Mouse (Mus musculus) megakaryocyte progenitor cell, adult 5-6 weeks (primary cell): ENCODE results near the gene Diaph3. TPM values are rescaled to one million over a fixed set of nuclear protein-coding genes. Genes with fewer than 3 reads are reported as not detected.

Experiments
- ATAC-seq: replicated peaks from 2 replicates; pipeline ENCODE4 v1.8.0; 2016; ENCODE audit warnings: mild to moderate bottlenecking, moderate TSS enrichment, inconsistent platforms; ENCODE audit not compliant: poor library complexity
- total RNA-seq, 2 experiments: library from RNA; stranded (forward) in 1 of 2; stranded (reverse) in 1 of 2; fragments of 157-497, 149-512 nt in 1 of 2; fragments of 200-1000 nt in 1 of 2; gene quantifications; 2 replicates each; pipeline versions ENCODE4 v1.2.3 to v1.2.4; 2015 to 2017

Gene Diaph3
- total RNA-seq, 2 experiments from 2014 or later = 46.1 to 60.1 TPM

DNA sequence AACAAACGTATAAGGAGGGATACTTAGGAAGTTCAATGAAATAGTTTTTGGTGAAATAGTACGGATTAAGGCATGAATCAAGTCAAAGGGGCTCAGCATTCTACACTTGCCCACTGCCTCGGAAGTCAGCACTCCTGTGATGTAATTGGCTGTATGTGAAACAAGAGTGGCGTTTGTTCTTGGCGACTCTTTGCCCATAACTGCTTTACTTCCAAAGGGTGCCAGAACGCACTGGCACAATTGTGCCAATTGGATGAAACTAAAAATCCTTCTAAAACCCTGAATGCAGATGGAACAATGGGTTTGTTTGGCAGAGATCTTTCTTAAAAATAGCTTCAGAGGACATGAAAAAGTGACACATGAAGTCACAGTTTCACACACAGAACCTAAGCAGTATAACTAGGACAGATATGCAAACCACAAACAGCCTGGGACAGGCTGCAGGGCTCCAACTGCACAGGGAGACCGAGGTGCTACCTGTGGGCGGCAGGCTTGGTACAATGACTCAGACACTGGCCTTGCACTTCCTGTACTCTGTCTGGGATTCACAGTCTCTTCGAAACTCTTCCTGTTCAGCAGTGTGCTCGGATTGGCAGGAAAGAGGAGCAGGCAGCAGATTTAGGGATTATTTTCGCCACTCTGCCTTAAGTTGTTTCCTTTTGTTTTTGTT, 279.6 kb downstream of the Diaph3 start:
- 0 out of 2 replicates have a peak, but pooled peaks have one; percentile 26 for ATAC-seq

DNA sequence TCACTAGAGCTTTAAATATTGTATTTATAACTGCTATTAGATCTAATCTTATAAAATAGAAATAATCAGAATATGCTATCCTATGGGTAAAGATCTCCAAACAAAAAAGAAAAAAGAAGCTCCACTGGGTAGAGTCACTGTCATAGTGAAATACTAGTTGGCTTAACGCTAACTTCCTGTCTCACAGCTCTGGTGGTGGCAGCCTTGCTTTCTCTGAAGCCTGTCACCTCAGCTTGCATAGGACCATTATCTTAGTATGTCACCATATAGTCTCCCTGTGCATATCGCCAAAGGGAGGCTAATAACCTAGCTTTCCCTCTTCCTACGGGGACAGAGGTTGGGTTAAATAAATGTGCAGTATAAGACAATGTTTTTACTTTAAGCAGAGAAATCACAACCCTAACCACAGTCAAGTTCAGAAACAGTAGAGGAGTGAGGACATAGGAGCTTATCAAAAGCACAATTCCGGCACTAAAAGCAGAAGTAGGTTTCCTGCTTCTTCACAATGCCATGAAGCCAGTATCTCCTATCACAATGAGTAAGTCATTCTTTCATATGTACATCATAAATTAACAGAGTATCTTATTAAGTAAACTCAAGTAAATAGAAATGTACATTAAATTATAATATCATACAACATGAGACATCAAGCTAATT, 293.8 kb downstream of the Diaph3 start:
- peak; percentile 85 for ATAC-seq

DNA sequence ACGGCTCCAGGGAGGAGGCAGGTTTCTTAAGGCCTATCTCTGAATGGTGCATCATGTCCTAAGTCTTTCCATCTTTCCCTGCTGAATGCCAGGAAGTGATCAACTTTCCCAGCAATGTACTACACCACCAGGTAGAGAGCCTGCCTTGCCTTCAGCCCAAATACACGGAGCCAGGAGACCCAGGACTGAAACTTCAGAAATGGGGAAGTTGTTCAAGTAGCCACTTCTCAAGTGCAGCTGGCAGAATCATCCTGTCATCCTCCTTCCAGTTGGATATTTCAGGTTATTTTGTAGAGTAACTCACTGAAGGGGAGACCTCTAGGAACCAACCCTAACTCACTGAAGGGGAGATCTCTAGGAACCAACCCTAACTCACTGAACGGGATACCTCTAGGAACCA, 297.0 kb downstream of the Diaph3 start:
- peak; percentile 60 for ATAC-seq

DNA sequence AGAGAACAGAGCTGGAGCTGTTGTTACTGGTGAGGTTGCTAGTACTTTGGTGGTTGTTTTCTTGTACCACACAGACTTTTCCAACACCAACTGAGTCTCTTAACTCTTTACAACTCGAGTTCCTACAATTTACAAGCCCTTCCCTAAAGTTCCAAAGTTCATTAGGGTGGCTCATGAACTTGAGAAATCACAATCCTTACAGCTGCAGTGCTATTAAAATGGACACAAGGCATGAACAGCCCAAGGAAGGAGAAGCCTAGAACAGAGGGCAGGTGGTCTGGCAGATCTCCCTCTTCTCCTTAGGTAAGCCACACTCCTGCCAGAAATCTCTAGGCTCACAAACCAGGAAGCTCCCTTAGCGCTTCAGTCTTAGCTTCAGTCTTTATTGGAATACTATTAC, 303.4 kb downstream of the Diaph3 start:
- no peak for ATAC-seq

DNA sequence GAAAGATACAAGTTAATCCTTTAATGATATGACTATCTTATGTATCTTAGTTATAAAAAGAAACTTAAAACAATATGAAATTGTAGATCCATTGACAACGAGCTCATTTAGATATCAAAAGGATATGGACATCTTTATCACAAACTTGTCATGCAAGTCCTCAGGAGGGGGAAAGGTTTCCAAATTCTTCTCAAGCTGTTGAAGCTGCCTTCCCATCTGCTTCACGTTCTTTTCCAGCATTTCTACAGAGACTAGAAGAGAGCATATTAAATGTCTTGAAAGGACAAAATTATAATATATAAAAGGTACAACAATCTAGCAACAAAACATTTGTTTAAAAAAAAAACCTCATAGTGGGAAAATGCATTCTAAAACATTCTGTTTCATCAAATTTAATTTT, 306.2 kb downstream of the Diaph3 start:
- no peak for ATAC-seq

DNA sequence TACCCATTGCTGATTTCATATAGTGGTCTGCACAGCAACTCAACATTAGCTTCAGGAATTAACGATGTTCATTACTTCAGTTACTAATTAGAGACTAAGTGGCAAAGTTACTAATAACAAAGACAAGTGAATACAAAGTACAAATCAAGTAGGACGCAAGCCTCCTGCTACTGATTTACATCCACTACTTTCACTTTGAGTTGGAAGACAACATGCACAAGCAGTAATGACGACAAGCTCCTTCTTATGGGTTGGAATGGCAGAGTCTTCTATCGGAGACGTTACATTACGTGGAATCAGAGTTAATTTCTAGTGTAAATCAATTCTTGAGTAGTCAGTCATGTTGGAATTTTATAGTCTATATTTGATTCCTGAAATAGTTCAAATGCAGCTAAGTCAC, 306.8 kb downstream of the Diaph3 start:
- no peak for ATAC-seq

DNA sequence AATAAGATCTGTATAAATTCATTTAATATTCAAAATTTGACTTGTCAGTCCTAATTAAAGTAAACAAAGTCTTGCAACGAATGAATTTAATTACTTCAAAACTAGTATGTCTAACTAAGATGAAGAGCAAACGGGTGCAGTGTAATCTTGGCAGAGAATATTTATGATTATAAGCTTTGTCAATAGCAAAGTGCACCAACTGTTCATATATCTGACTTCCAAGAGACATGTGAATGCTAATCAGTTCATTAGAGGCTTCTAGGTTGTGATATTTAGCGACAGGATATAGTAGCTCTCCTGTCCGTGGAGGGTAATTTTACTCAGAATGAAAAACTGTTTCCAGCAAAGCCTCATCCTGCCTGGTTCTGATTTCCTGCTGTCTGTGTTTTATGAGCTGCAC, 308.0 kb downstream of the Diaph3 start:
- ATAC-seq = no peak

DNA sequence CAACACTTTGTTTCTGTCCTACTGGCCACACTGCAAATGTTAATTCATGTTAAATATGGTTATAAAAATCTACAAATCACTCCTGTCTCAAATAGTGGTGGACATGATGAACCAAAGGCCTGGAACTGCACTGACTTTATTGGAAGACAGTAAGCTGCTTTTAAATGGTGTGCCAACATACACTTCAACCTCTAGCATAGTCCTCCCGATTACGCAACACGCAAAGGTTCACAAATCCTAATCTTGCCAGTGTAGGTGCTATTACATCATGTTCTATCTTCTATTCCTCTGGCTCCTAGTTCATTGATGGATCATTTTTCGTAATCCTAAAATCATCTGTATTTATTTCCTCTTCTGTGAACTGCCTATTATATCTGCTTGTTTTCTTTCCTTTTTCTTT, 324.8 kb downstream of the Diaph3 start:
- no peak for ATAC-seq

DNA sequence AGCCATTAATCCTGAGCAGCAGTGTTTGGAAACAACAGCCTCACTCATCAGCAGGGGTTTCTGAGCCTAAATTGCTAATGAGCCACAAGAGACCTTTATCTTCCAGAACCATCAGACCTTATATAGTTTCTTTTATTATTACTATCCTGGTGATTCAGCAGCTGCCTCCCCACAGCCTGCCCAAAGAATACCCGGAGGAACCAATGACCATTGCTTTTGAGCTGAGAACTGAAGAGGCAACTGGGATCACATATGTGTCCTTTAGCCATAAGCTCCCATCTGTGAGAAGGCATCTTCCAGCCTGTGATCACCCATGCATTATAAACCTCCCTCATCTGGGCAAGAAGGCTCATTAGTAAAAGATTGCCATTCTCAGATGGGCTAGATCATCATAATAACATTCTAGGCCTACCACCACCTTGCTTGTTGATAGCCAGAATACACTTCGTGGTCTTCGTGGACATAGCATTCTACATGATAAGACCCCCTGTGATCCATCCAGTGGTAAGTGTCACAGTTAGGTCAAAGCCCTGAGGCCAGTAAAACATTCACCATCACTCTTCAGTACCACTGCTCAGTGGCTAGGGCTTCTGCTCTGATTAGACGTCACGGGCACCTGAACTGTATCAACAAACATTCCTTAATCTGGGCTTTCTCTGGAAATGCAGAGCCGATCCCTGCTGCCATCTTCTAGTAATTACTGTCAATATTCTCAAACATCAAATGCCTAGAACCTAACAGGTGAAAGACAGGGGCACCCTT, 352.0 kb downstream of the Diaph3 start:
- ATAC-seq = no peak

DNA sequence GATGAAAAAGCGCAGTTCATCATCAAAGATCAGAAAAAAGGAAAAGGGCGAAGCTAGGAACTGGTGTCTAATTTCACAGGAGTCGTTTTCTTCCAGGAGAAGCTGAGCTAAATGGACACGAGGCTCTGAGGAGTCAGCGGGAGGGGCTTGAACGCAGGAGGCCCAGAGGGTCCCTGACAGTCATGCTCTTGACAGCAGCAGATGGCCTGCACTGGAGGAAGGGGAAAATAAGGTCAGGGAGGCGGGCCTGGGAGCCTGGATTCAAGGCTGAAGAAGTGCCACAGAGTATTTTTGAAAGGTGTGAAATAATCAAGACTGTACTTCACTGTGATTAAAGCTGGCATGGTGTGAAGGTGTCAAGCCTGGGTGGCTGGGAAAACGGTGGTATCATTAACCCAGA, 354.2 kb downstream of the Diaph3 start:
- ATAC-seq = no peak

DNA sequence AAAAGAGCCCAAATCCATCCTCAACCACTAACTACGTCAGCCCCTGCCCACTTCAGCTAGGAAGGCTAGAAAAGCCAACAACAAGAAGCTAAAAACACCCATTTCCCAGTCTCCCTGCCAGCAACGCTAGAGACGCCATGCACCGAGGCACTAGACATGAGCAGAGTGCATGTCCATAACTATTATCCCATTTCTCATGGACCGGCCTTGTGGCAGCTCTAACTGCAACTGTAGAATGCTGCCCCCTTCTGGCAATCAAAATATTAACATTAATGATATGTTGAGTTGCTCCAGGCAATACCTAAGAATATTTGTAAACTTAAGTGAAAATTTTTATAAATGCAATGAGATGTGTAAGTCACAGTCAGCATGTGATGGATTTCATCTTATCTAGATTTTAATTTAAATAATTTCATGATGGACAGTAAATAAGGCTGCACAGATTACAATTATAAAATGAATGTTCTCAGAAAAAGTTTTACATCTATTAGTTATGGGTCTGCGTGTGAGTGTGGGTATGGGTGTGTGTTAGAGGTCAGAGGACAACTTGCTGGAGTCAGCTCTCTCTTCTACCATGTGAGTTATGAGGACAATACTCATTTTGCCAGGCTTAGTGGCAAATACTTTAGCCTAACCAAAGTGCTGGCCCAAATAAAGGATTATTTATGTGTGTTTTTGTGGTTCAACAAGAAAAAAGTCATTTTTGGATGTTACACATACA, 359.3 kb downstream of the Diaph3 start:
- ATAC-seq = peak; percentile 76

DNA sequence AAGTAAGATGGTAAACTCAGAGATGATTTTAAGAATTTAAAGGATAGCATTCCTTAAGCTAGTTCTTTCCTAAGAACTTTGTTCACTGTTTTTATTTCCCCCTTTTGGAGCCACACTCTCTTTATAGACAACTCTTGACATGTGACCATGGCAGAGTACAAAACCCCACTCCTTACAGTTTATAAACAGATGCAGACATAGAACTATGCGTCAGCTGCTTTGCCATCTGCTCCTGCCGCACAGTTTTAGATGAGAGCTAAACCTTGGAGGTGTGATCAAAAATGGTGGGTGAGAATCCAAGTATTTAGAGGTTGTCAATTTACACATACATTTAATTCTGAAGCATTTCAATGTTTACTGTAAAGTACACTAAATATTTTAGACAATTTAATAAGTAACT, 367.7 kb downstream of the Diaph3 start:
- no peak for ATAC-seq

DNA sequence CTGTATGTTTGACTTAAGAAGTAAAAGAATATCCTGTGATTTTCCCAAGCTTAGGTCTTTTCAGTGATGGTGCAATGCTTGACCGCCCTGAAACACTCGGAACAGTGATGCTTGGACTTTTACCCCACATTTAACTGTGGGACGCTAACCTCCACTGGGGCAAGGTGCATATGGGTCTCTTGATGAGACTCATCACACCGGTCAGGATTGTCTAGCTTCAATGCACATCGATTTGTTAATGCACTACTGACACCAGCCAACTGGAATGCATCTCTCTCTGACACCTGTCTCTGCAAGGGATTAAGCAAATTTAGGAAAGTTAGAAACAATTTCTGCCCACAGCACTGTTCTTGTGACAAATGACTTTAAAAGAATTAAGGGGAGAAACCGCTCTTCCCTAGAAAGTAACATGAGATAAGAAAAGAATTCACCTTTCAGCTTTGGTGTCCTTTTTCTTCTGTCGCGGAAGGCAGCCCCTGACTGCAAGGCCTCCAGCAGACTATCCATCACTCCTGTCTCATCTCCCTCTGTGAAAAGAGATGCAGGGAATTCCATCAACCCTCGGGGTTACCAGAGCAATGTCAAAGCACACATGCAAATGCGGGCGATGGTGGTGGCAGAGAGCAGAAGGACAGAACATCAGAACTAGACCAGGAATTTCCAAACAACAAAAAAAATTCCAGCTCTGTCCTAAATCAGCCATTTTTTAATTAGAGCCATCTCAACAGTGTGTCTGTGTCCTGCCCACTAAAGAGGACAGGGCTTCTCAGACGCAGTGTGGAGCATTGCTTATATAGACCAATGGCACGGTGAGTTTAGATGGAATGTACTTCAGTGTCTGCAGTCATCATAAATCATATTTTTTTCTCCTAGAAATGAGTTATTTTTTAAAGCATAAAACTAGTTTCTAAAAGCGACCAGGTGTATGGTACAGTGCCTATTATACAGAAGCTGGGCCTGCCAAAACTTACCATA, 368.6 kb downstream of the Diaph3 start:
- ATAC-seq = no peak

DNA sequence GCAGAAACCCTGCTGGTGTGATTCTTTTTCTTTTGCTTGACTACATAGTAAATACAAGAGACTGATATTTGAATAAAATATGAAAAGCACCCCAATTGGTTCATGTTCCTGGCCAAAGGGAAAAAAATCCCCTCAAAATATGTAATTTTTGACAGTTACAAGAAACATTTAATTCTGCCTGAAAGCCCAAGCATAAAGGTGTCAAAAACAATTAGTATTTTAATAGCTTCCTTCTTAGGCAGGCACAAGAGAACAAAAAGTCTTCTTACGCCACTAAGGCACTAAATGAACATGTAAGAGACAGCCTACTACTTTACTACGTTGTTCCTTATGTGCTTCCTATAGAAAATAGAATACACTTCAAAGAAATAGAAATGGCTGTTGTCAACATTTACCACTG, 376.7 kb downstream of the Diaph3 start:
- no peak for ATAC-seq

DNA sequence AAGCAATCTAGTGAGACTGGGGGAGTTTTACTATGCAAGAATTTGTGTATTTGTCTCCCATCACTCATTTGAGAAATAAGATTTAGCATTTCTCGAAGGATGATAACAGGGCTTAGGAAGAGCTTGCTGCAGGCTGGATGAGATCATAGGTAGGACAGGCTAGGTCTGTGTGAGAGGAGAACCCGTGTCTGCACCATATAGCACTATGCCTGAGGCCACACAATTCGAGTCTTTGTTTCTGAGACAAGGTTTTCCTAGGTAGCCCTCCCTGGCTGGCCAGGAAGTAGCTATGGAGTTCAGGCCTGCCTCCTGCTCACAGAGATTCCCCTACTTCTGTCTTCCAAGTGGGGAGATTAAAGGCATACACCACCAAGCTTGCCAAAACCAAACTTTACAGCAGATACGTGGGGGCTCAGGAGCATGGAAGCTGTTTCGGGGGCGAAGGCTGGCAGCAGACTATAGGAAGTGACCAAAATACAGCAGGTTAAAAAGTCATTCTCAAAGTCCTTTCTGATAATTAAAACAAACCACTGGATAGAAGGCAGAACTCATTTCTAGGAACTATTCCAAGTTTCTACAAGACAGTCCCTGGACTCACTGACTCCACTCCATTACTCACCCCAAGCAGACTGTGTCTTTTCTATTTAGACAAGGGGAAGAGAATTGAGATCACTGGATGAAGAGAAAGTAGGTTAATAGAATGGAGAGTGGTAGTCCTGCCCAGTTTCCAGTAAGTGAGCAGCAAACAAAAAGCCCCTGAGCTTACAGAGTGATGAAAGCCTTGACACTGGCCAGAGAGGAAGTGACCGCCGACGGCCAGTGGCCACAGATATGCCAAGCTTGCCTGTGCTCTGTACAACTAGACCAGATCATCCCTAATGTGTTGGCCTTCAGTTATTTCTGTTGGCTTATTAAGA, 383.2 kb downstream of the Diaph3 start:
- no peak for ATAC-seq

DNA sequence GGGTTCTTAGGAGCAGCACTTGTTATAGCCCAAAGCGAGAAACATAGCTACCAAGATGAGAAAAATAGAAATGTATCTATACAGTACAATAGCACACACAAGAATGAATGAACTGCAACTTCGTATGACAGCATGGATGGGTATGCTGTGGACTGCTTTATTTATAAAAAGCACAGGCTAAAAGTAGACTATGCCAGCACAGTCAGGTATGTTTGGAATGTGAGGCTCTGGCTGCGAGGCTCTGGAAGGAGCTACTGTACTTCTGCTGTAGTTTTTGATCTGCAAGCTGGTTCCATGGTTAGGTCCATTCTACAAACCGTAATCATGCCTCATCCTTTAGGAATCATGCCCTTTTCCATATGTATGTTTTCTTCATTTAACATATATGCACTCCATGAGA, 383.9 kb downstream of the Diaph3 start:
- ATAC-seq = no peak

DNA sequence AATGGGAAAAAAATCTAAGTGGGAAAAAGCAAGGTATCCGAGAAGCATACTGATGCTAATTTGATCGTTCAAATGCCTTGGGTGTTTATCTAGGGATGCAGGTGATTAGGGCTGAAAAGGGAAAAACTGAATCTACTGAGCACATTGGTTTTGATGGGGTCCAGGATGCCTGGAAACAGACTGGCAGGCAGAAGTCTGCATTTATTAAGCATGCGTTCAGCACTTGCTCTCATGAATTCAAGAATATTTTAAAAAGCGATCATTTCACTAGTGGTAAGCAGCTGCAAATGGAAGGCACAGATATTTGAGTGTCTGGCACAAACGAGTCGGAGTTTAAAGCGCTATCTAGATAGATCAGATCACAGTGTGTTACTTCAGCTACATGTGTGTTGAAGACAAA, 390.7 kb downstream of the Diaph3 start:
- ATAC-seq = no peak

DNA sequence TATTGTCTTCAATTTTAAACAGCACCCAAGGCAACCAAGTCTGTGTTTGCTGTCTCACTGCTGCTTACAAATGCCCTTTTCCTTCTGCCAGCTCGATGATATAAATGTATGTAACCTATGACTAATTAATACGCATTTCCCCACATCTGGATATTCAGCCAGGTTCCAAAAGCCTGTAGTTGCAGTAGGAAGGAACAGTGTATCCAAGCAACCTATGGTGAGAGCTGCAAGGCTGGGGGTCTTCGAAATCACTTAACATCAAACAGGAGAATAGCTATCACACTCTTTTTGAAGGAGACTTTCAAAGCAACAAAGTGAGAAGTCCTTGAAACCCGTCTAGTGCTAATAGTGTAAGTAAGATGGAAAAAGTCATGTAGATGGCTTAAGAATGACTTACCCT, 391.6 kb downstream of the Diaph3 start:
- ATAC-seq = no peak

DNA sequence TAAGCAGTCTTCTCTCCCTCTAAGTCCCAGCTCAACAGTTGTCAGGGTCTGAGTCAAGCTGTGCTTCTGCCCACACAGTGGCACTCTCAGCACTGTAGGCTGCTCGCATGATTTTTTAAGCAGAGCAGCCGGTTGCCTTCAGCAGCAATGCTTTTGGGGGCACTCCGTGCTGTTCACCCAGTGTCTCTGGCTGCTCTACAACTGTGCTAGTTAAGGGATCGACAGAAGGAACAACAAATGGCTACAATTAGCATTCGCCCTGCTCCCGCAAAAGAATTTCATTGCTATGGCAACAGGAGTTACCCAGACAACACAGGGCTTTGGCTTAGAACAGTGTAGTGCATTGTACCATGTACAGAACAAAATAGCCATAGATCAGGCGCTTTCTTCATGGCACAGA, 392.2 kb downstream of the Diaph3 start:
- no peak for ATAC-seq
